Mouse (Mus musculus) gastrocnemius, adult 8-10 months (tissue): ENCODE results near the gene Trpm8. TPM values are rescaled to one million over a fixed set of nuclear protein-coding genes. Genes with fewer than 3 reads are reported as not detected.

Source experiments
- DNase-seq, 2 experiments: peaks; one replicate each; pipeline ENCODE4 v3.0.0; 2022; ENCODE audit warnings: low spot score in 2 of 2
- total RNA-seq, 4 experiments: library from RNA; stranded (reverse); gene quantifications; 2 replicates each; pipeline ENCODE4 v1.2.4; 2022

Gene Trpm8
- total RNA-seq: not detected

DNA sequence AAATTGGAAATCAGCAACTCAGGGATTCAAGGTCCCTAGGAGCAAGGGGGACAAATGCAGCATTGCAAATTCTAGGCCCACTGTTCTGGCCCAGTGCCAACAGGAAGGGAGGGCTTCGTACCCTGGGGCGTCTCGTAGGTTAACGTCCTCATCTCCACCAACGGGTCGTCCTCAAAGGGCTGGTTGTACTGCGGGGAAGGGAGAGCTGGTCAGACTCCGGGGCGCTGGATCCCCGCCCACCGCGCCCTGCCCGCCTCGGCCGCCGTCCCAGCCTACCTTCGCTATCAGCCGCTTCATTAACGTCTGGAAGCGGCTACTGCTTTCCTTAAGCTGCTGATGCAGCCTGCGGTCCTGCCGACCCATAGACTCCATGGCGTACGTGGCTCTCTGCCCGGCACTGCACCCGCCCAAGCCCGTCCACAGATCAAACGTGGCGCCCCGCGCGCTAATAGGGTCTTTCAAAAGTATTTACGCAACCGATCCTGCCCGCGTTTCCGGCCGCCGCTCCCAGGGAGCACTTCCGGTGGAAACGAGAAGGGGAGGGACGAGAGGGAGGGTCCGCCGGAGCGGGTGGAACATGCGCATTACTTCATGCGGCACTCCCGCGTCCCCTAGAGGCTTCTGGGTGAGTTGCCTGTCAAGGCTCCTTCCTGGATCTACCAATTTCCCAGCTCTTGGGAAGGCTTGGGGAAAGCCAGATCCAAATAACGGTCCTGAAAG, at the start of gene Trpm8, which contains the start of gene Hjurp:
Gene Trpm8, plus strand, starts transcription at position 564 of the 720 bp plus-strand sequence.
Gene Hjurp, minus strand, starts transcription at position 536 of the 720 bp plus-strand sequence.
- peak; percentile 100 for DNase-seq

GRCm38 (mm10) chr1:88228121-88228520, 49.3 kb upstream of the Trpm8 start:
- peak; percentile 15 to 16 for DNase-seq

DNA sequence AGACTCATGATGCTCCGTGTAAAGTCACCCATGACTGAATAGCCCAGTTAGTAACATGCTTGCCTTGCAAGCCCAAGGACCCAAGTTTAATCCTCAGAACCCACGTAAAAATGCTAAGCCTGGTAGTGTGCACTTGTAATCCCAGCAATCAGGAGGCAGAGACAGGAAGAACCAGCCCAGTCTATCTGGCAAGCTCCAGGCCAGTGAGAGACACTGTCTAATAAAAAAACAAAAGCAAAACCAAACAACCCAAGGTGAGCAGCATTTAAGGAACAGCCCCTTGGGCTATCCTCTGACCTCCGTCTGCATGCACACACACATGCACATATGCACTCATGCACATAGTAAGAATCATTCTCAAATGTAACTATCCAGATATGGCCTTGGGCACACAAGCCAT, 47.9 kb upstream of the Trpm8 start:
- DNase-seq: peak in 1 of 2 experiments; percentile 4

GRCm38 (mm10) chr1:88229986-88230385, 47.5 kb upstream of the Trpm8 start:
- DNase-seq: no peak

DNA sequence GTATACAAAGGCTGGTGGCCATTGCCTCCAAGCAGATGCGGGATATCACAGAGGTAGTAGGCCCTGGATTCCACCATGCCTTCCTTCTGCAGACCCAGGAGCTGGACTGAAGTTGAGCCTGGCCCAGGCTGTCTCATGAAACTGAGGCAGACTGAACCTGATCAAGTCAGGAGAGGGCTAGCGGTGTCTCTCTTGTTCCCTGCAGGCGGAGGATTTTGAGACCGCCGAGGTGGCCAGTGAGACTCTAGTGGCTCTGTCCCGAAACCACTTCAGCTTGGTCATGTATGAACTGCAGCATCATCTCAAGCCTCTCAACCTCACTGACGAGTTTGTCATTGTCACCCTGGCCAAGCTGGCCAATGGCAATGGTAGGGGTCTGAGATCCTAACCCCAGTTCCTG, 47.0 kb upstream of the Trpm8 start:
- peak in 1 of 2 experiments; percentile 19 for DNase-seq

DNA sequence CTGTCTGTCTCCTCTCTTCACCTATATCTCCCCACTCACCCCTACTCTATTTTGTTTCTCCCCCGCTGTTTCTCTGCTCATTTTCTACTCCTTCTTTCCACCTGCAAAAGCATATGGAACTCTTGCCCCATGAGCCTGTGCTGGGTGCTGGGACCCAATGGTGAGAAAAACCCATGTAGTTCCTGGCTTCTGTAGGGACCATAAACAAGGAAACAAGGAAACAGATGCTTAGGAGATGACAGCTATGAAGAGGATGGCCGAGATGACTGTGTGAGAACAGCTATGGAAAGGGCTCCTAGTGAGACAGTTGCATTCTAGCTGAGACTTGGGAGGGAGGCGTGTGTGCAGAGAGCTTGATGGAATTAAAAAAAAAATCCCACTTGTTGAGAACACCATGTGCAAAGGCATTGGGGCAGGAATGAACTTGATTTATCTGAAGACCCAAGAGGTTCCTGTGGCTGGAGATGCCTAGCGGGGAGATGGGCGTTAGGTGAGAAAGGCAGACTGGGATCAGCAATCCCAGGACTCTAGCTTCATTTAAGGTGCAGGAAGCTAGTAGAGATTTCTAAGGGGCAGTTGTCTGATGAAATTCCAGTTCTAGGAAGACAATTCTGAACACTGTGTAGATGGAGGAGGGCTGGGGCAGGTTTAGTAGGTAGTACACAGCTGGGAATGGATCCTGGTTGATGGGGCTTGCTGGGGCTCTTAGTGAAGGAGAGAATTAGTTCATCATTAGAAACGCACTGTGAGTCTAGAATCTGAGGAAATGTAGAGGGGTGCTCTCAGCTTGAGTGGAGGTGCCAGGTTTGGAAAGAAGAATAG, 46.3 kb upstream of the Trpm8 start:
- peak in 1 of 2 experiments; percentile 5 for DNase-seq

DNA sequence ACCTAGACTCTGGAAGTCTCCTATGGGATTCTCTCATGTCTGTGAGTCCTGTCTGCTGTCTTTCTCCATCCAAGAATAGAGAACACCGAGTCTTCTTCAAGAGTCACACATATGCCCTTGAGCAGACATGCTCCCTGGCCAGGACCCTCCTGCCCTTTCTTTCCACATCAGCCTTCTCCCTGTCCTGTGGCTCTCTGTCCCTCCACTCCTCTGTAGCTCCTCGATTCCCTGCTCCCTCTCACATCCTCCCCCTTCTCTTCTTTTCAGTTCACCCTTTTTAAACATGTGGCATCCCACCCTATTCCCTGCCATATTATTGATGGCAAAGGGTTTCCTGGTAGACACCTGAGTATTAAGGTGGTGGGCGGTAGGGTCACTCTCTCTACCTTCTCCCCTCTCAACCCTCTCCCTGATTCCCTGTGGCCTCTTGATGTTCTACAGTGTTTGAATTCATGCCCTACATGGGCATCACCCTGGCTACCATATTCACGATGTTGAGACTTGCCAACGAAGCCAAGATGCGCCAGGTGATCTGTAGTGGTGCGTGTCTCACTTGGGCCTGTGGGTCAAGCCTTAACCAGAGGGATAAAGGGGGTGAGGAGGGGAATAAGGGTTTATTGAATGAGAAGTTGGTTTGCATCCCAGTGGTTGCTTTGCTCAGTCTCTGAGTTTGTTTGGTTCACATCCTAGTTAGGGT, 45.5 kb upstream of the Trpm8 start:
- peak in 1 of 2 experiments; percentile 8 for DNase-seq

DNA sequence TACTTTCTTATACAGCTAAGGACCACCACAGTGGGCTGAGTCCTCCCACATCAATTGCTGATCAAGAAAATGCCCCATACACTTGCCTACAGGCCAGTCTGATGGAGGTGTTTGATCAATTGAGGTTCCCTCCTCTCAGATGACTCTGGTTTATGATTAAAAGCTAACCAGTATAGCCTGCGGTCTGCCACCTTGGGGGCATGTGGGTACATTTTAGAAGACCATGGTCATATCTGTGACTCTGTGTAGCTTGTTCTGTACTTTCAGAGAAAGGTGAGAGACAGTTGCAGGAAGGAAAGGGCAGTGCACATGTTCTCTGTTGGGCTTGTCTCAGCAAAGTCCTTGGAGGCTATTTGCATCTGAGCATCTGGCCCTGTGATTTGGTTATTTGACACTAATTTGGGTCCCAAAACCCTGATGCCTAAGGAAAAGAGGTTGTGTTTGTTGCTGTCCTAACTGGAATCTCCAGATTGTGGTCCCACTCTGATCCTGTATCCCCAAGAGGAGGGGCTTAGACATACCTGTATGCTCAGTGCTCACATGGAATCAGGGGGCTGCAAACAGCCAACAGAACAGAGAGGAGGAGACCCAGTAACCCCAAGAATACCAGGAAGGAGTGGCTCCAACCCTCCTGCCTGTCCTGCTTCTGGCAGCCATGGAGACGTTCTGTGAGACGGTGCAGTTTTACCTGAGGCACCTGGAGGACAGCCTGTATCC, 44.6 kb upstream of the Trpm8 start:
- peak in 1 of 2 experiments; percentile 6 for DNase-seq

GRCm38 (mm10) chr1:88233421-88234247, 43.8 kb upstream of the Trpm8 start:
- DNase-seq: peak in 1 of 2 experiments; percentile 35

GRCm38 (mm10) chr1:88234248-88234610, 43.2 kb upstream of the Trpm8 start:
- no peak for DNase-seq

GRCm38 (mm10) chr1:88234646-88235045, 42.8 kb upstream of the Trpm8 start:
- peak in 1 of 2 experiments; percentile 15 for DNase-seq

GRCm38 (mm10) chr1:88235046-88235893, 42.2 kb upstream of the Trpm8 start:
- peak in 1 of 2 experiments; percentile 37 for DNase-seq

DNA sequence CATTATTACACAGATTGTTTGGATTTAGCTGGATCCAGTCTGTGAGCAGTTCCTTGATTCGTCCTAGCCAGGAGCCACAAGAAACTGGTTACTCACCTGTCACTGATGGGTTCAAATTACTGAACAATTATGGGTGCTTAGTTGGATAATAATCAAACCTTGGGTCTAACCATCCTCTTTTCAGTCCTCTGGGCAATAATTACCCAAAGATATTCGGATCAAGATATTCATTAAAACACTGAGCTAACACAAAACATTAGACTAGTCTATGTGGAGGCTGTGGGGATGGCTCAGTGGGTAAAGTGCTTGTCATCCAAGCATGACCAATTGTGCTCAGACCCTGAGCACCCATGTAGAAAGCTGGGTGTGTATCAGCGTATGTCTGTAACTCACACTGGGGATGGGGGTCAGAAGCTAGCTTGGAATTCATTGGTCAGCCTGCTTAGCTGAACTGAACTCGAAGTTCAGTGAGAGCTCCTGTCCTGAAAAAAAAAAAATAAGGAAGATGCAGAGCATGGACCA, 41.5 kb upstream of the Trpm8 start:
- DNase-seq: no peak

GRCm38 (mm10) chr1:88237311-88237710, 40.1 kb upstream of the Trpm8 start:
- peak in 1 of 2 experiments; percentile 15 for DNase-seq

DNA sequence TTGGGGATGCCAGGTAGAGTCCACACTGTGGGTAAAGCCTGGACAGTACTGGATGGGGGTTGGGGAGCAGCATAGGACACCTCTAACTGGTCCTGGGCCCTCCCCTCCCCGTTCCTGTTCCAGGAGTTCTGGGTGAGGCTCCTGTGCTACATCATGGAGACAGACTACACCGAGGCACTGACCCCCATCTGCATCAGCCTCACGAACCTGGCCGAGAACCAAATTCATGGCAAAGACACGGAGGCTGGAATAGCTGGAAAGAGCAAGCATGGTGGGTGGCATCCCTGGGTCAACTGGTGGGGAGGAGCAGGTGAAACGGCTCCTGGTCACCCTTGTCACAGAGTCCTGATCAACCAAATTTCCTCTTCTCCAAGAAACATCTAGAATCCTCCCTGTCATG, 38.7 kb upstream of the Trpm8 start:
- no peak for DNase-seq

- DNase-seq: no peak
Observed at GRCm38 (mm10) chr1:88240072-88240471, 37.4 kb upstream of the Trpm8 start.

DNA sequence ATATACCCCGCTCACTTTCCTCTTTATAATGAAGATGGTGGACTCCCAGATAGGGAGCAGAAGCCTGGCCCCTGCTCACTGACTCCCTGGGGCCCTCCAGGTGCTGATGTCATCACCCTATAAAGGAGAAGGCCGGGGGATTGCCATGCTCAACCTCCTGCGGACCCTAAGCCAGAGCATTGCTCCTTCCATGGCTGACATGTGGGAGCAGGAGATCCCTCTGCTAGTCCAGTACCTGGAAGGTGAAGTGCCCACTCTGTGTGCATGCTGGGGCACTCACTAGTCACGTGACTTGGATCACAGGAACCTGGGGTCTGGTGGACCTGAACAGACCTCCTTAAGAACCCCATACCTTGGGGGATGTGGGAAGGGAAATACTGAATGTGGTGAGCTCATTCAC, 36.9 kb upstream of the Trpm8 start:
- no peak for DNase-seq

- DNase-seq: no peak
Observed at GRCm38 (mm10) chr1:88243861-88244260, 33.6 kb upstream of the Trpm8 start.

DNA sequence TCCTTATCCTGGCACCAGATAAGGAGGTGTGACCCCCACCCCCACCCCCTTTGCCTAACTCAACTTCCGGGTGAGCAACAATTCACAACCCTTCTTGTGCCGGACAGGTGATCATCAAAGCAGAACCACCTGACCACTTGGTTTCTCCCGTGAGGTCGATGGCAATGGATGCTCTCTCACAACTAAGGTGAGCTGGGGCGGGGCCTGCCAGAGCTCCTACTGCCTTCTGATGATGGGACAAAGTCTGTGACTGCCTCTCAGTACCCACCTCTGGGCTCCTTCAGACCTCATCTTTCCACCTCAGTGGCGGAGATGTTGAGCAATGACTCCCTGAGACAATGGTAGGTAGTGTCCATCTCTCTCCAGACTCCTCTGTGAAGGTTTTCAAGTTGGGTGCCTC, 31.6 kb upstream of the Trpm8 start:
- no peak for DNase-seq
